Mouse (Mus musculus) stomach, embryonic 16.5 days (tissue): Measurements from ENCODE around the gene Dusp6. TPM values are rescaled to one million over a fixed set of nuclear protein-coding genes. Genes with fewer than 3 reads are reported as not detected.

ENCODE experiments used
- ATAC-seq: fragments of 200-750 bp; cut with Nextera tagmentation; 2 replicates; pipeline ENCODE4 v1.8.0; 2017; ENCODE audit warnings: moderate number of reproducible peaks, moderate TSS enrichment; ENCODE audit not compliant: insufficient read depth, low FRiP score
- H3K27ac ChIP-seq: fragments of 300-500 bp; sonication (generic); 2 replicates; pipeline ENCODE4 v1.5.1; 2014; ENCODE audit warnings: low read length
- H3K27me3 ChIP-seq: fragments of 300-500 bp; sonication (generic); 2 replicates; pipeline ENCODE4 v1.6.1; 2014; ENCODE audit warnings: low read length, control low read depth, mixed read lengths; ENCODE audit not compliant: control insufficient read depth, insufficient read depth
- H3K36me3 ChIP-seq: fragments of 300-500 bp; sonication (generic); 2 replicates; pipeline ENCODE4 v1.6.1; 2014; ENCODE audit warnings: low read length; ENCODE audit not compliant: control insufficient read depth, insufficient read depth
- H3K4me1 ChIP-seq: fragments of 300-500 bp; sonication (generic); 2 replicates; pipeline ENCODE4 v1.6.1; 2014; ENCODE audit warnings: low read length, control low read depth, mixed read lengths; ENCODE audit not compliant: control insufficient read depth, insufficient read depth
- H3K4me2 ChIP-seq: fragments of 300-500 bp; sonication (generic); 2 replicates; pipeline ENCODE4 v1.6.1; 2014; ENCODE audit warnings: low read depth, low read length, mixed read lengths
- H3K4me3 ChIP-seq: fragments of 300-500 bp; sonication (generic); replicated peaks from 2 replicates; pipeline ENCODE4 v1.5.1; 2014; ENCODE audit warnings: mild to moderate bottlenecking, low read length
- H3K9ac ChIP-seq: fragments of 300-500 bp; sonication (generic); 2 replicates; pipeline ENCODE4 v1.6.1; 2014; ENCODE audit warnings: low read length
- H3K9me3 ChIP-seq: fragments of 300-500 bp; sonication (generic); replicated peaks from 2 replicates; pipeline ENCODE4 v1.6.1; 2016; ENCODE audit warnings: low read length, control low read depth; ENCODE audit not compliant: control insufficient read depth
- WGBS: fragments of 180-500 bp; shearing (Covaris S2); extraction: QIAGEN DNeasy Blood & Tissue Kit; methylation state at CpG from one replicate; pipeline ENCODE4 v1.1.7; 2014; 5-methylcytosine and 5-hydroxymethylcytosine counted together
- polyA plus RNA-seq: library from polyadenylated mRNA; unstranded; fragments of >200 nt; fragmentation: Nextera tagmentation; extraction: Ambion mirVana; gene quantifications from 2 replicates; pipeline ENCODE4 v1.2.1, GENCODE M21; 2015

The Dusp6 gene
- polyA plus RNA-seq, 1 experiment from 2014 or later: 40.8 TPM

DNA sequence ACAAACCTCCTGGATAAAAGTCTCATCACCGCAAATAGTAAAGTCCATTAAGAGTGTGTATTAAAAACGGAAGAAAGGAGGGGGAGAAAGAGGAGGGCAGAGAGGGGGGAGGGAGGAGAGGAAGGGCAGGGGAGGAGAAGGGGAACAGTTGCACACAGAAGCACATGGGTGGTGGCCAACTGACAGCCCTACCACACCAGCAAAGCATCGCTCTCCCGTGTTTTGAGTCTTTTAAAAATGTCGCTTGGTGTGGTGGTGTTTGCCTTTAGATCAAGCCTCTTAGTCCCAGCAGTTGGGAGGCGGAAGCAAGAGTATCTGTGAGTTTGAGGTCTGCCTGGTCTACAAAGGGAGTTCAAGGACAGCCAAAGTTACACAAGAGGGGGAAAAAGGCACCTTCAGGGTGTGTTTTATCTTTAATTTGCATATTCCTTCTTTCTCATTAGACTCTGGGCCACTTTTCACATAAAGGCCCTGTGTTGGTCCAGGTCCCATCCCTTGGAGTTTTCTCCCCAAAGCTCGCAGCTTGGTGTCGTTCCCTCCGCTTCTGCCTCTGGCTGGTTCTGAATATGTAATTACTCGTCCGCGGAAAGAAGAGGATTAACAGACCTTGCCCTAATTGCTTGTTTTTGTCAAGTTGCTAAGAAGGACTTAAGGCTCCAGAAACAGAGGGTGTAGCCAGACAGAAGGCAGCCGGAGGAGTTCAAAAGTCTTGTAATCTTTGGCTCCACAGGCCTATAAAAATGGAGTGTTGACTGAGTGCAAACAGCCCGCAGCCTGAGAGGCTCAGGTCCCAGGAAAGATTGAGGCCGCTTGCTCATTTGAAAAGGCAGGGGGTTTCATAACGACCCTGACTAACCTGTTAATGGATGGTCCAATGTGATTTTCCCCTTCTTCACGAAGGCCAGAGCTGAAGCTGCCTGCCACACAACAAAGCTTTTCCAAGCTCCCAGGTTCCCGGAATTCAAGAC, 35.6 kb downstream of the Dusp6 start:
- no peak overlapping the region for H3K4me2 ChIP-seq
- H3K27ac ChIP-seq: no peak overlapping the region
- H3K27me3 ChIP-seq: no peaks in the 10 kb centered on the region

GRCm38 (mm10) chr10:99299303-99299702, 36.3 kb downstream of the Dusp6 start:
- Histone ChIP-seq H3K9me3 (no peaks in the 10 kb centered on the region), H3K4me3 (no peak overlapping the region), H3K27me3 (no peaks in the 10 kb centered on the region), H3K27ac (no peak overlapping the region), H3K4me2 (no peak overlapping the region), H3K36me3 (no peaks in the 10 kb centered on the region), H3K4me1 (peaks cover 3% of the 10 kb centered on the region; the same call in 1 of the 2 replicates), H3K9ac (no peak overlapping the region)
- no peak for ATAC-seq
- WGBS: 53% methylated on average over 9 of the region's 9 CpGs

More for the DNA sequence above, 35.6 kb downstream of the Dusp6 start:
- no peaks in the 10 kb centered on the region for H3K9me3 ChIP-seq
- peaks cover 3% of the 10 kb centered on the region; the same call in 1 of the 2 replicates for H3K4me1 ChIP-seq
- ATAC-seq: no peak
- H3K4me3 ChIP-seq: no peak overlapping the region
- no peaks in the 10 kb centered on the region for H3K36me3 ChIP-seq
- H3K9ac ChIP-seq: no peak overlapping the region
- 41% methylated on average over 18 of the region's 18 CpGs for WGBS

DNA sequence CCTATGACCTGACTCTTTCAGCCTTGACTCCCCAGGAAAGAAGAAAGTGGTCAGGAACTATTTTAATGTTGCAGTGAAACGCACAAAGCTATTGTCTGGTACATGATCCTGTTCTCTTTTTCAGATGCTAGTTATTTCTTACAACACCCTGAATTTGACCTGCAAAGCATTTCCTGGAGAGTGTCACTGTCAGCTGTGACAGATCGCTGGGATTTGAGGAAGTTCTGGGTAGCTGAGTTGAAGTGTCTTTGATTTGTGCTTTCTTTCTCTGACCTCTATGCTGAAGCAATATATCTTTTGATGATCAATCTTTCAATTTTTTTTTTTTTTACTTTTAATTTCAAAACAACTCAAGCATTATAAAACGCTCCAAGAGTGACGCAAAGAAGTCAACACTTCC, 39.0 kb downstream of the Dusp6 start:
- no peak overlapping the region for H3K4me2 ChIP-seq
- H3K4me3 ChIP-seq: no peak overlapping the region
- H3K27me3 ChIP-seq: no peaks in the 10 kb centered on the region
- no peak overlapping the region for H3K9ac ChIP-seq
- H3K9me3 ChIP-seq: no peaks in the 10 kb centered on the region
- ATAC-seq: no peak
- no peaks in the 10 kb centered on the region for H3K36me3 ChIP-seq
- no peak overlapping the region for H3K27ac ChIP-seq
- 35% methylated on average over 4 of the region's 4 CpGs for WGBS
- peaks cover 3% of the 10 kb centered on the region; the same call in 1 of the 2 replicates for H3K4me1 ChIP-seq

DNA sequence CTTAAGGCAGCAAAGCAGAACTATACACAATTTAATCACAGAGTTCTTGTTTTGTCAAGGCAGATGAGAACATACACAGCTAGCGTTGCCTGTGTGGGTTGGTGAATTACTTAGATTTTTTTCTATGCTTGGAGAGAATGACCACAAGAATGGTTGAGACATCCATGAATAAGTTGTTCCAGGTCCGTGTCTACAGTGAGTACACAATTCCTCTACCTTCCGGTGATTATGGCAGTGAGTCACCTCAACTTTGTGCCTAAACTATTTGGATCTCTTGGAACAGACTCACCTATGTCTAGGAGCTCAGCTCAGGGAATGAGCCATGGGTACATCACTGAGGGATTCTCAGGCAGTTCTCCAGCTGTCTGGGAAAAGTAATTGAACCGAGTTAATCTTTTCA, 45.8 kb downstream of the Dusp6 start:
- Histone ChIP-seq H3K4me2 (no peak overlapping the region), H3K36me3 (no peaks in the 10 kb centered on the region), H3K4me1 (no peaks in the 10 kb centered on the region), H3K27ac (no peak overlapping the region), H3K9me3 (no peaks in the 10 kb centered on the region), H3K4me3 (no peak overlapping the region), H3K27me3 (no peaks in the 10 kb centered on the region), H3K9ac (no peak overlapping the region)
- ATAC-seq: no peak
- 86% methylated on average over 4 of the region's 4 CpGs for WGBS

GRCm38 (mm10) chr10:99309617-99310016, 46.6 kb downstream of the Dusp6 start:
- Histone ChIP-seq H3K27me3 (no peaks in the 10 kb centered on the region), H3K36me3 (no peaks in the 10 kb centered on the region), H3K4me2 (no peak overlapping the region), H3K9me3 (no peaks in the 10 kb centered on the region), H3K4me1 (no peaks in the 10 kb centered on the region), H3K9ac (no peak overlapping the region), H3K4me3 (no peak overlapping the region), H3K27ac (no peak overlapping the region)
- 86% methylated on average over 9 of the region's 9 CpGs for WGBS
- ATAC-seq: no peak

GRCm38 (mm10) chr10:99310204-99310603, 47.2 kb downstream of the Dusp6 start:
- WGBS: 83% methylated on average over 10 of the region's 10 CpGs
- no peaks in the 10 kb centered on the region for H3K4me1 ChIP-seq
- no peak for ATAC-seq

DNA sequence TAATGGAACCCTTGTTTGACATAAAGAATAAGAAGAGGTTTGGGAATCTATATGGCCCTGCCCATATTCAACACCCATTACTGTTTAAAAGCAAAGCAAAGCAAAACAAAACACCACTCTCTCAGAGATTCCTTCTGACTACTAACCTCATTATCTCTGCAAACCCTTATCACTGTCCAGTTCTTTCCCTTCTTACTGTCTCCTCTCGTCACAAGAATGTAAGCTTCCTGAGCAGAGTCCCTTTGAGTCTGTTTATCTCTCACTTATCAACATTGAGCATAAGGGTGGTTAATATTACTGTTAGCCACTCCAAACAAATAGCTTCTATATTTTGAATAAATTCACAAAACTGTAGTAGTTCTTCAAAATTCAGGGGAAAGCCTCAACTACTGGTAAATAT, 48.9 kb downstream of the Dusp6 start:
- Histone ChIP-seq H3K27me3 (no peaks in the 10 kb centered on the region), H3K36me3 (no peaks in the 10 kb centered on the region), H3K27ac (no peak overlapping the region), H3K9ac (no peak overlapping the region), H3K4me1 (no peaks in the 10 kb centered on the region), H3K4me2 (no peak overlapping the region), H3K4me3 (no peak overlapping the region), H3K9me3 (no peaks in the 10 kb centered on the region)
- 74% methylated on average over 1 of the region's 1 CpGs for WGBS
- no peak for ATAC-seq

More at GRCm38 (mm10) chr10:99310204-99310603, 47.2 kb downstream of the Dusp6 start:
- Histone ChIP-seq H3K4me2 (no peak overlapping the region), H3K9ac (no peak overlapping the region), H3K27ac (no peak overlapping the region), H3K27me3 (no peaks in the 10 kb centered on the region), H3K4me3 (no peak overlapping the region), H3K9me3 (no peaks in the 10 kb centered on the region), H3K36me3 (no peaks in the 10 kb centered on the region)

DNA sequence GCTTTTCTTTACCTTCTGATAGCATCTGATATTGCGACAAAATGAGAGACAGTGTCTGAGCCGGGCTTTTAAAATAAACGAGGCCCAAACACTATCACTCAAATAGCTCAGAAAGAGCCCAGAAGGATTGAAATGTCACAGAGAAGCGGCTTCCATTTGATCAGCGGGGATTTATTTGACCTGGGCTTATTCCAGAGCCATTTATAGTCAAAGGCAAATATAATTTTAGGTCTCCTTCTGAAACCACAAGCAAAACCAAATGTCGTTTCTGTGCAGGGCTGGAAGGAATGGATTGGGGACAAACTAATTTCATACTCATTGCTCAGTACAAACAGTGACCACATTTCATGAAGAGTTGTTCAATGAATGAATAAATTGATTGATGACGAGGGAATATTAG, 51.3 kb downstream of the Dusp6 start:
- ATAC-seq: no peak
- WGBS: 44% methylated on average over 7 of the region's 7 CpGs
- Histone ChIP-seq H3K27me3 (no peaks in the 10 kb centered on the region), H3K9ac (no peak overlapping the region), H3K4me3 (no peak overlapping the region), H3K4me1 (no peaks in the 10 kb centered on the region), H3K27ac (no peak overlapping the region; the same call in 1 of the 2 replicates), H3K36me3 (no peaks in the 10 kb centered on the region), H3K9me3 (no peaks in the 10 kb centered on the region), H3K4me2 (no peak overlapping the region)

- Histone ChIP-seq H3K9ac (no peak overlapping the region), H3K9me3 (no peaks in the 10 kb centered on the region), H3K4me1 (no peaks in the 10 kb centered on the region), H3K27ac (no peak overlapping the region), H3K4me3 (no peak overlapping the region), H3K27me3 (no peaks in the 10 kb centered on the region), H3K4me2 (no peak overlapping the region), H3K36me3 (no peaks in the 10 kb centered on the region)
- no peak for ATAC-seq
Observed at GRCm38 (mm10) chr10:99317057-99317456, 54.0 kb downstream of the Dusp6 start.
